Mouse (Mus musculus): ENCODE results near the gene Yy2. TPM values are rescaled to one million over a fixed set of nuclear protein-coding genes. Genes with fewer than 3 reads are reported as not detected.

Gene Yy2
- 1.6 and 5.0 TPM in 2 replicates for total RNA-seq (2017)

GRCm38 (mm10) chrX:157568840-157569239 lies at the start of gene Yy2:
TSS of gene Yy2 (minus strand) at chrX:157568985.
- no peak for ATAC-seq (ENCODE audit: extremely low read depth, insufficient number of reproducible peaks, low FRiP score, poor library complexity, severe bottlenecking)

GRCm38 (mm10) chrX:157612894-157613293 lies 44.1 kb upstream of the Yy2 start:
- ATAC-seq (ENCODE audit: extremely low read depth, insufficient number of reproducible peaks, low FRiP score, poor library complexity, severe bottlenecking) = no peak

GRCm38 (mm10) chrX:157601450-157601849 lies 32.7 kb upstream of the Yy2 start:
- no peak for ATAC-seq (ENCODE audit: extremely low read depth, insufficient number of reproducible peaks, low FRiP score, poor library complexity, severe bottlenecking)

- peak; percentile 77 for ATAC-seq (ENCODE audit: extremely low read depth, insufficient number of reproducible peaks, low FRiP score, poor library complexity, severe bottlenecking)
These were observed 29.6 kb upstream of the Yy2 start, which contains the start of gene Mbtps2 for GRCm38 (mm10) chrX:157598186-157598996. TSS of gene Mbtps2 (minus strand) at chrX:157598715.

GRCm38 (mm10) chrX:157597585-157598185 lies 28.9 kb upstream of the Yy2 start:
- ATAC-seq (ENCODE audit: extremely low read depth, insufficient number of reproducible peaks, low FRiP score, poor library complexity, severe bottlenecking) = no peak

GRCm38 (mm10) chrX:157596802-157597201 lies 28.0 kb upstream of the Yy2 start:
- ATAC-seq (ENCODE audit: extremely low read depth, insufficient number of reproducible peaks, low FRiP score, poor library complexity, severe bottlenecking) = peak; percentile 44; the same call in 1 of the 2 replicates

- no peak for ATAC-seq (ENCODE audit: extremely low read depth, insufficient number of reproducible peaks, low FRiP score, poor library complexity, severe bottlenecking)
These were observed 27.1 kb upstream of the Yy2 start for GRCm38 (mm10) chrX:157595927-157596326.

- no peak for ATAC-seq (ENCODE audit: extremely low read depth, insufficient number of reproducible peaks, low FRiP score, poor library complexity, severe bottlenecking)
These were observed 25.8 kb upstream of the Yy2 start for GRCm38 (mm10) chrX:157594606-157595005.

GRCm38 (mm10) chrX:157587001-157587400 lies 18.2 kb upstream of the Yy2 start:
- no peak for ATAC-seq (ENCODE audit: extremely low read depth, insufficient number of reproducible peaks, low FRiP score, poor library complexity, severe bottlenecking)

GRCm38 (mm10) chrX:157586397-157586796 lies 17.6 kb upstream of the Yy2 start:
- ATAC-seq (ENCODE audit: extremely low read depth, insufficient number of reproducible peaks, low FRiP score, poor library complexity, severe bottlenecking) = no peak

- ATAC-seq (ENCODE audit: extremely low read depth, insufficient number of reproducible peaks, low FRiP score, poor library complexity, severe bottlenecking) = no peak
These were observed 10.4 kb upstream of the Yy2 start for GRCm38 (mm10) chrX:157579108-157579614.

- no peak for ATAC-seq (ENCODE audit: extremely low read depth, insufficient number of reproducible peaks, low FRiP score, poor library complexity, severe bottlenecking)
These were observed 5.9 kb upstream of the Yy2 start for GRCm38 (mm10) chrX:157574683-157575082.

- no peak for ATAC-seq (ENCODE audit: extremely low read depth, insufficient number of reproducible peaks, low FRiP score, poor library complexity, severe bottlenecking)
These were observed 5.0 kb downstream of the Yy2 start for GRCm38 (mm10) chrX:157563794-157564193.

- no peak for ATAC-seq (ENCODE audit: extremely low read depth, insufficient number of reproducible peaks, low FRiP score, poor library complexity, severe bottlenecking)
These were observed 21.7 kb downstream of the Yy2 start for GRCm38 (mm10) chrX:157547082-157547481.

Other genes with a start within 250 kb of the Yy2 start
- gene Phex, start 153.7 kb downstream of the Yy2 start, total RNA-seq (2017) = 0.49 and 0.58 TPM in 2 replicates
- gene Sms, start 76.7 kb downstream of the Yy2 start, total RNA-seq (2017) = 76.1 and 76.4 TPM in 2 replicates
- gene Mbtps2, start 29.7 kb upstream of the Yy2 start, total RNA-seq (2017) = 10.5 and 11.7 TPM in 2 replicates
- not detected in 2 replicates for gene Smpx, start 129.9 kb upstream of the Yy2 start, total RNA-seq (2017)
- not detected in 2 replicates for gene Klhl34, start 249.4 kb upstream of the Yy2 start, total RNA-seq (2017)

All from neutrophil, adult 5-6 weeks (primary cell).